13 mouse cellular contexts compared by ENCODE assay signal in genomic region chr3:55758297-55758696, GRCm38 (mm10). TPM values are rescaled to one million over a fixed set of nuclear protein-coding genes. Genes with fewer than 3 reads are reported as not detected.
DNase-seq lines count a peak whose midpoint lies in the region; ATAC-seq and TF ChIP-seq lines count a peak whose summit lies in the region.
"Had no signal": no experiment of that assay in that cellular context is flagged by ENCODE, and none has a peak within 500 bp of the region (broad histone marks: within the 10 kb centered on the region; RNA-seq: fewer than 3 reads in every experiment).

No protein-coding gene starts in this region.

- H3K4me3 ChIP-seq in heart, adult 2 months = no peak overlapping the region
- no peak overlapping the region for H3K4me3 ChIP-seq in heart, embryonic 11.5 days (ENCODE audit: low read depth, low read length)
- H3K4me3 ChIP-seq in midbrain, embryonic 12.5 days = no peak overlapping the region
- H3K4me3 ChIP-seq in midbrain, embryonic 11.5 days (ENCODE audit: low read depth, low read length) = no peak overlapping the region
- no peak overlapping the region for H3K4me3 ChIP-seq in midbrain, embryonic 15.5 days

- no peak for DNase-seq in heart, adult 2 months
- DNase-seq in midbrain, embryonic 11.5 days (ENCODE audit: low spot score, missing footprints) = no peak
- peak; percentile 60 for DNase-seq in cerebellum, adult 9-10 months
- DNase-seq in liver = no peak
- no peak for DNase-seq in left cerebral cortex, postnatal 25 days (ENCODE audit: low spot score in 2 of 2)
- DNase-seq: adrenal gland, postnatal 10 days; lung, postnatal 36 days had no signal

- no peaks in the 10 kb centered on the region for H3K36me3 ChIP-seq in heart, adult 2 months (ENCODE audit: control insufficient read depth, insufficient read depth, low read length)
- no peaks in the 10 kb centered on the region for H3K36me3 ChIP-seq in heart, embryonic 11.5 days (ENCODE audit: control insufficient read depth, insufficient read depth, low read length)
- H3K36me3 ChIP-seq in midbrain, embryonic 12.5 days = no peaks in the 10 kb centered on the region
- H3K36me3 ChIP-seq in midbrain, embryonic 11.5 days (ENCODE audit: control insufficient read depth, insufficient read depth, low read length) = no peaks in the 10 kb centered on the region
- H3K36me3 ChIP-seq in midbrain, embryonic 15.5 days (replicated peaks) = no peaks in the 10 kb centered on the region

- peak; percentile 11; the same call in 1 of the 2 replicates for TF ChIP-seq CTCF in heart, adult 2 months (IDR thresholded peaks at IDR 0.05)

- no peak overlapping the region for H3K9ac ChIP-seq in heart, adult 2 months (ENCODE audit: low read depth, low read length)
- no peak overlapping the region for H3K9ac ChIP-seq in heart, embryonic 11.5 days (ENCODE audit: low read depth, low read length)
- H3K9ac ChIP-seq in midbrain, embryonic 12.5 days (replicated peaks) = no peak overlapping the region
- no peak overlapping the region for H3K9ac ChIP-seq in midbrain, embryonic 11.5 days (ENCODE audit: low read length)
- no peak overlapping the region for H3K9ac ChIP-seq in midbrain, embryonic 15.5 days

- no peak for TF ChIP-seq POLR2A in heart, adult 2 months (IDR thresholded peaks at IDR 0.05; ENCODE audit: insufficient read depth, low read depth, low read length)

- WGBS in heart, adult 2 months = 56% methylated on average over 8 of the region's 8 CpGs
- 57% methylated on average over 8 of the region's 8 CpGs for WGBS in heart, embryonic 11.5 days (ENCODE audit: insufficient replicate concordance)
- WGBS in midbrain, embryonic 12.5 days = 67% methylated on average over 8 of the region's 8 CpGs
- WGBS in midbrain, embryonic 11.5 days = 72% methylated on average over 8 of the region's 8 CpGs
- WGBS in midbrain, embryonic 15.5 days = 49% methylated on average over 8 of the region's 8 CpGs

- no peak for TF ChIP-seq EP300 in heart, adult 2 months (IDR thresholded peaks at IDR 0.05; ENCODE audit: insufficient read depth, low read depth, low read length)

- no peak overlapping the region for H3K27ac ChIP-seq in heart, adult 2 months
- no peak overlapping the region for H3K27ac ChIP-seq in heart, embryonic 11.5 days (ENCODE audit: low read depth, low read length)
- H3K27ac ChIP-seq in midbrain, embryonic 12.5 days (replicated peaks) = peak overlapping the region; percentile 79; the same call in 1 of the 2 replicates
- no peak overlapping the region for H3K27ac ChIP-seq in midbrain, embryonic 11.5 days (ENCODE audit: low read depth, low read length)
- peak overlapping the region; percentile 90 for H3K27ac ChIP-seq in midbrain, embryonic 15.5 days
- H3K27ac ChIP-seq: kidney, postnatal 0 days had no signal

- intact Hi-C loops in heart, adult 2 months (cut with DNase I) = no loop called here
- intact Hi-C loops in left cerebral cortex, postnatal 25 days (cut with DNase I) = no loop called here

- H3K4me2 ChIP-seq in heart, embryonic 11.5 days = no peak overlapping the region
- H3K4me2 ChIP-seq in midbrain, embryonic 12.5 days (replicated peaks) = no peak overlapping the region
- no peak overlapping the region for H3K4me2 ChIP-seq in midbrain, embryonic 11.5 days
- H3K4me2 ChIP-seq in midbrain, embryonic 15.5 days = no peak overlapping the region

- H3K4me1 ChIP-seq in heart, adult 2 months (ENCODE audit: control insufficient read depth, insufficient read depth, low read length) = no peaks in the 10 kb centered on the region; the same call in 1 of the 2 replicates
- H3K4me1 ChIP-seq in heart, embryonic 11.5 days (ENCODE audit: control insufficient read depth, insufficient read depth, low read length) = peaks cover 7% of the 10 kb centered on the region; the same call in 1 of the 2 replicates
- H3K4me1 ChIP-seq in midbrain, embryonic 12.5 days = peaks cover 48% of the 10 kb centered on the region
- peaks cover 38% of the 10 kb centered on the region for H3K4me1 ChIP-seq in midbrain, embryonic 11.5 days (ENCODE audit: control insufficient read depth, insufficient read depth, low read length)
- H3K4me1 ChIP-seq in midbrain, embryonic 15.5 days = peaks cover 51% of the 10 kb centered on the region

- ATAC-seq in heart, embryonic 11.5 days (replicated peaks; ENCODE audit: insufficient number of reproducible peaks, low FRiP score, low TSS enrichment) = no peak
- ATAC-seq in midbrain, embryonic 12.5 days (ENCODE audit: low FRiP score, low read depth) = no peak
- ATAC-seq in midbrain, embryonic 11.5 days (ENCODE audit: low FRiP score) = no peak
- ATAC-seq in midbrain, embryonic 15.5 days (replicated peaks) = no peak

- H3K9me3 ChIP-seq in heart, embryonic 11.5 days (replicated peaks; ENCODE audit: control insufficient read depth, low read length) = no peaks in the 10 kb centered on the region
- no peaks in the 10 kb centered on the region for H3K9me3 ChIP-seq in midbrain, embryonic 12.5 days
- no peaks in the 10 kb centered on the region for H3K9me3 ChIP-seq in midbrain, embryonic 11.5 days (ENCODE audit: control insufficient read depth, low read length)
- no peaks in the 10 kb centered on the region for H3K9me3 ChIP-seq in midbrain, embryonic 15.5 days

- H3K79me2 ChIP-seq in heart, adult 2 months (replicated peaks; ENCODE audit: control insufficient read depth, insufficient read depth, low read length) = no peaks in the 10 kb centered on the region

- H3K27me3 ChIP-seq in heart, adult 2 months (ENCODE audit: control insufficient read depth, insufficient read depth, low read length) = no peaks in the 10 kb centered on the region
- no peaks in the 10 kb centered on the region for H3K27me3 ChIP-seq in heart, embryonic 11.5 days (ENCODE audit: control insufficient read depth, insufficient read depth, low read length)
- peaks cover 3% of the 10 kb centered on the region; the same call in 1 of the 2 replicates for H3K27me3 ChIP-seq in midbrain, embryonic 12.5 days
- no peaks in the 10 kb centered on the region; the same call in 1 of the 2 replicates for H3K27me3 ChIP-seq in midbrain, embryonic 11.5 days (ENCODE audit: control insufficient read depth, insufficient read depth, low read length)
- no peaks in the 10 kb centered on the region for H3K27me3 ChIP-seq in midbrain, embryonic 15.5 days (replicated peaks)

RNA-seq across cellular contexts. Expression of gene Mab21l1, which starts 24.0 kb away (rescaled TPM):
- under 1 TPM; 0.09 to 0.13 TPM for total RNA-seq in heart, adult 2 months (2021)
- 0.09 and 0.16 TPM in 2 replicates for polyA plus RNA-seq in heart, adult 2 months (2012; rRNA removed)
- polyA plus RNA-seq in heart, embryonic 11.5 days (2014; fragmentation: Nextera tagmentation; extraction: Ambion mirVana) = 0.89 and 0.93 TPM in 2 replicates
- polyA plus RNA-seq in midbrain, embryonic 12.5 days (2016; fragmentation: Nextera tagmentation; extraction: Ambion mirVana) = 148 and 164 TPM in 2 replicates
- 92.8 and 102 TPM in 2 replicates for polyA plus RNA-seq in midbrain, embryonic 11.5 days (2014; fragmentation: Nextera tagmentation; extraction: Ambion mirVana)
- polyA plus RNA-seq in midbrain, embryonic 15.5 days (2015; fragmentation: Nextera tagmentation; extraction: Ambion mirVana) = 159 and 172 TPM in 2 replicates
- total RNA-seq in left cerebral cortex, postnatal 25 days (2021) = 1 to 10 TPM; 1.1 to 1.8 TPM
- total RNA-seq: neutrophil, adult 5-6 weeks had no signal
- polyA plus RNA-seq: spleen, adult 2 months had no signal

Comparison
In these comparisons a context has a peak if more than half of its experiments do, and no peak if none do; other contexts are left out.
1. H3K27ac ChIP-seq: peak in midbrain, embryonic 12.5 days (single experiment) and midbrain, embryonic 15.5 days (single experiment); none in heart, adult 2 months (single experiment), heart, embryonic 11.5 days (single experiment) and midbrain, embryonic 11.5 days (single experiment).
2. RNA of gene Mab21l1, which starts 24.0 kb away (polyA plus RNA-seq): 148 to 164 TPM in midbrain, embryonic 12.5 days, 159 to 172 TPM in midbrain, embryonic 15.5 days and 92.8 to 102 TPM in midbrain, embryonic 11.5 days; 0.89 to 0.93 TPM in heart, embryonic 11.5 days and 0.09 to 0.16 TPM in heart, adult 2 months; every median in the first group is over 10 times any median in the second.